Mouse (Mus musculus) right cerebral cortex, adult 2 months (tissue): ENCODE results near the gene Tbc1d9b.
A peak's percentile ranks its signal among the peaks of the same experiment; 100 is the strongest.

Experiments used
- DNase-seq, 2 experiments: peaks; one replicate each; pipeline ENCODE4 v3.0.0; 2021 to 2022; ENCODE audit warnings: low spot score in 2 of 2

The Tbc1d9b gene

GRCm38 (mm10) chr11:50138206-50138822 lies 7.1 kb downstream of the Tbc1d9b start:
- peak in 1 of 2 experiments; percentile 29 for DNase-seq

- no peak for DNase-seq
Observed at GRCm38 (mm10) chr11:50139571-50139970, 8.4 kb downstream of the Tbc1d9b start.

GRCm38 (mm10) chr11:50145529-50145928 lies 14.3 kb downstream of the Tbc1d9b start:
- no peak for DNase-seq

GRCm38 (mm10) chr11:50146121-50146520 lies 14.9 kb downstream of the Tbc1d9b start:
- no peak for DNase-seq

- DNase-seq, result no peak
Observed at GRCm38 (mm10) chr11:50147267-50147957, 16.2 kb downstream of the Tbc1d9b start.

GRCm38 (mm10) chr11:50147958-50148476 lies 16.8 kb downstream of the Tbc1d9b start:
- no peak for DNase-seq

GRCm38 (mm10) chr11:50149200-50149599 lies 18.0 kb downstream of the Tbc1d9b start:
- no peak for DNase-seq

- no peak for DNase-seq
Observed at GRCm38 (mm10) chr11:50149603-50150150, 18.5 kb downstream of the Tbc1d9b start.

- no peak for DNase-seq
Observed at GRCm38 (mm10) chr11:50151374-50151773, 20.2 kb downstream of the Tbc1d9b start.

GRCm38 (mm10) chr11:50154166-50154565 lies 23.0 kb downstream of the Tbc1d9b start:
- no peak for DNase-seq

- DNase-seq, result peak; percentile 31 to 43
Observed at GRCm38 (mm10) chr11:50154777-50155520, 23.8 kb downstream of the Tbc1d9b start.

GRCm38 (mm10) chr11:50155785-50156184 lies 24.6 kb downstream of the Tbc1d9b start:
- DNase-seq, result no peak

GRCm38 (mm10) chr11:50156725-50157258 lies 25.6 kb downstream of the Tbc1d9b start:
- no peak for DNase-seq

GRCm38 (mm10) chr11:50158346-50158745 lies 27.1 kb downstream of the Tbc1d9b start:
- DNase-seq, result no peak

- DNase-seq, result no peak
Observed at GRCm38 (mm10) chr11:50159347-50159746, 28.2 kb downstream of the Tbc1d9b start.

GRCm38 (mm10) chr11:50161578-50162304 lies 30.5 kb downstream of the Tbc1d9b start:
- DNase-seq, result peak; percentile 36 to 54

GRCm38 (mm10) chr11:50162338-50163050 lies 31.3 kb downstream of the Tbc1d9b start:
- DNase-seq, result no peak

GRCm38 (mm10) chr11:50168352-50168751 lies 37.2 kb downstream of the Tbc1d9b start:
- no peak for DNase-seq

GRCm38 (mm10) chr11:50174111-50174729 lies 43.0 kb downstream of the Tbc1d9b start, which contains the start of gene Mrnip:
Gene Mrnip, plus strand, starts transcription at chr11:50174444.
- DNase-seq, result peak in 1 of 2 experiments; percentile 25

GRCm38 (mm10) chr11:50174730-50175187 lies 43.6 kb downstream of the Tbc1d9b start:
- peak; percentile 97 to 98 for DNase-seq
